Mouse (Mus musculus): Measurements from ENCODE around the gene Mcrip1. TPM values are rescaled to one million over a fixed set of nuclear protein-coding genes. Genes with fewer than 3 reads are reported as not detected.

The Mcrip1 gene
- polyA plus RNA-seq, 1 experiment from 2014 or later: 252 TPM

- H3K4me3 ChIP-seq (ENCODE audit: low read depth, low read length): no peak overlapping the region
- ATAC-seq (ENCODE audit: insufficient number of reproducible peaks, low FRiP score, low TSS enrichment, low read depth) (no peak), DNase-seq (ENCODE audit: low spot score) (no peak)
- H3K27me3 ChIP-seq (ENCODE audit: control insufficient read depth, insufficient read depth, low read length): no peaks in the 10 kb centered on the region
- H3K27ac ChIP-seq (replicated peaks; ENCODE audit: low read depth, low read length): no peak overlapping the region
- 96% methylated on average over 3 of the region's 3 CpGs for WGBS
- no peak overlapping the region for H3K4me2 ChIP-seq (ENCODE audit: low read depth, severe bottlenecking)
- peaks cover 15% of the 10 kb centered on the region for H3K4me1 ChIP-seq (ENCODE audit: control insufficient read depth, insufficient read depth, low read length)
- H3K9ac ChIP-seq (ENCODE audit: low read length): no peak overlapping the region
- H3K9me3 ChIP-seq (ENCODE audit: control insufficient read depth, low read length): no peaks in the 10 kb centered on the region
- peaks cover 22% of the 10 kb centered on the region for H3K36me3 ChIP-seq (ENCODE audit: control insufficient read depth, insufficient read depth, low read length)
Measured at GRCm38 (mm10) chr11:120545964-120546363, 3.6 kb downstream of the Mcrip1 start.

- no peak overlapping the region for H3K27ac ChIP-seq (replicated peaks; ENCODE audit: low read depth, low read length)
- ATAC-seq (ENCODE audit: insufficient number of reproducible peaks, low FRiP score, low TSS enrichment, low read depth): no peak
Measured at GRCm38 (mm10) chr11:120542376-120542775, 7.2 kb downstream of the Mcrip1 start.

GRCm38 (mm10) chr11:120541907-120542306, 7.6 kb downstream of the Mcrip1 start:
- Histone ChIP-seq H3K4me3 (ENCODE audit: low read depth, low read length) (no peak overlapping the region), H3K9ac (ENCODE audit: low read length) (no peak overlapping the region), H3K27me3 (ENCODE audit: control insufficient read depth, insufficient read depth, low read length) (no peaks in the 10 kb centered on the region), H3K4me2 (ENCODE audit: low read depth, severe bottlenecking) (no peak overlapping the region), H3K9me3 (ENCODE audit: control insufficient read depth, low read length) (no peaks in the 10 kb centered on the region), H3K27ac (replicated peaks; ENCODE audit: low read depth, low read length) (no peak overlapping the region), H3K4me1 (ENCODE audit: control insufficient read depth, insufficient read depth, low read length) (peaks cover 12% of the 10 kb centered on the region), H3K36me3 (ENCODE audit: control insufficient read depth, insufficient read depth, low read length) (peaks cover 22% of the 10 kb centered on the region)
- ATAC-seq (ENCODE audit: insufficient number of reproducible peaks, low FRiP score, low TSS enrichment, low read depth) (no peak), DNase-seq (ENCODE audit: low spot score) (peak; percentile 37)
- 32% methylated on average over 4 of the region's 4 CpGs for WGBS

More at GRCm38 (mm10) chr11:120542376-120542775, 7.2 kb downstream of the Mcrip1 start:
- WGBS: 88% methylated on average over 6 of the region's 6 CpGs
- Histone ChIP-seq H3K4me2 (ENCODE audit: low read depth, severe bottlenecking) (no peak overlapping the region), H3K9me3 (ENCODE audit: control insufficient read depth, low read length) (no peaks in the 10 kb centered on the region), H3K4me3 (ENCODE audit: low read depth, low read length) (no peak overlapping the region), H3K4me1 (ENCODE audit: control insufficient read depth, insufficient read depth, low read length) (peaks cover 12% of the 10 kb centered on the region), H3K9ac (ENCODE audit: low read length) (no peak overlapping the region), H3K27me3 (ENCODE audit: control insufficient read depth, insufficient read depth, low read length) (no peaks in the 10 kb centered on the region), H3K36me3 (ENCODE audit: control insufficient read depth, insufficient read depth, low read length) (peaks cover 22% of the 10 kb centered on the region)
- DNase-seq (ENCODE audit: low spot score): no peak

- Histone ChIP-seq H3K4me3 (ENCODE audit: low read depth, low read length) (no peak overlapping the region), H3K27me3 (ENCODE audit: control insufficient read depth, insufficient read depth, low read length) (0 out of 2 replicates have a peak, but pooled peaks cover 4% of the 10 kb centered on the region), H3K4me2 (ENCODE audit: low read depth, severe bottlenecking) (peak overlapping the region; percentile 22; the same call in 1 of the 2 replicates), H3K9me3 (ENCODE audit: control insufficient read depth, low read length) (no peaks in the 10 kb centered on the region), H3K4me1 (ENCODE audit: control insufficient read depth, insufficient read depth, low read length) (peaks cover 12% of the 10 kb centered on the region), H3K9ac (ENCODE audit: low read length) (peak overlapping the region; percentile 47), H3K27ac (replicated peaks; ENCODE audit: low read depth, low read length) (peak overlapping the region; percentile 47; the same call in 1 of the 2 replicates), H3K36me3 (ENCODE audit: control insufficient read depth, insufficient read depth, low read length) (peaks cover 16% of the 10 kb centered on the region)
- ATAC-seq (ENCODE audit: insufficient number of reproducible peaks, low FRiP score, low TSS enrichment, low read depth): 0 out of 2 replicates have a peak, but pooled peaks have one; percentile 44
- 29% methylated on average over 10 of the region's 10 CpGs for WGBS
- DNase-seq (ENCODE audit: low spot score): peak; percentile 53
Measured at GRCm38 (mm10) chr11:120539285-120540014, 10.1 kb downstream of the Mcrip1 start.

GRCm38 (mm10) chr11:120538955-120539284, 10.6 kb downstream of the Mcrip1 start:
- H3K4me2 ChIP-seq (ENCODE audit: low read depth, severe bottlenecking): no peak overlapping the region; the same call in 1 of the 2 replicates
- no peak overlapping the region for H3K4me3 ChIP-seq (ENCODE audit: low read depth, low read length)
- H3K36me3 ChIP-seq (ENCODE audit: control insufficient read depth, insufficient read depth, low read length): peaks cover 12% of the 10 kb centered on the region
- H3K9me3 ChIP-seq (ENCODE audit: control insufficient read depth, low read length): no peaks in the 10 kb centered on the region
- no peak for DNase-seq (ENCODE audit: low spot score)
- 65% methylated on average over 8 of the region's 8 CpGs for WGBS
- no peak for ATAC-seq (ENCODE audit: insufficient number of reproducible peaks, low FRiP score, low TSS enrichment, low read depth)
- H3K27me3 ChIP-seq (ENCODE audit: control insufficient read depth, insufficient read depth, low read length): peaks cover 7% of the 10 kb centered on the region; the same call in 1 of the 2 replicates
- H3K9ac ChIP-seq (ENCODE audit: low read length): no peak overlapping the region
- H3K27ac ChIP-seq (replicated peaks; ENCODE audit: low read depth, low read length): no peak overlapping the region
- H3K4me1 ChIP-seq (ENCODE audit: control insufficient read depth, insufficient read depth, low read length): peaks cover 12% of the 10 kb centered on the region

- peaks cover 8% of the 10 kb centered on the region for H3K36me3 ChIP-seq (ENCODE audit: control insufficient read depth, insufficient read depth, low read length)
- no peak overlapping the region for H3K9ac ChIP-seq (ENCODE audit: low read length)
- DNase-seq (ENCODE audit: low spot score) (no peak), ATAC-seq (ENCODE audit: insufficient number of reproducible peaks, low FRiP score, low TSS enrichment, low read depth) (no peak)
- H3K9me3 ChIP-seq (ENCODE audit: control insufficient read depth, low read length): no peaks in the 10 kb centered on the region
- no peak overlapping the region for H3K4me2 ChIP-seq (ENCODE audit: low read depth, severe bottlenecking)
- 88% methylated on average over 3 of the region's 3 CpGs for WGBS
- H3K4me3 ChIP-seq (ENCODE audit: low read depth, low read length): no peak overlapping the region
- peaks cover 7% of the 10 kb centered on the region; the same call in 1 of the 2 replicates for H3K27me3 ChIP-seq (ENCODE audit: control insufficient read depth, insufficient read depth, low read length)
- no peak overlapping the region for H3K27ac ChIP-seq (replicated peaks; ENCODE audit: low read depth, low read length)
- peaks cover 12% of the 10 kb centered on the region for H3K4me1 ChIP-seq (ENCODE audit: control insufficient read depth, insufficient read depth, low read length)
Measured at GRCm38 (mm10) chr11:120538485-120538884, 11.0 kb downstream of the Mcrip1 start.

GRCm38 (mm10) chr11:120535804-120536203, 13.7 kb downstream of the Mcrip1 start:
- Histone ChIP-seq H3K36me3 (ENCODE audit: control insufficient read depth, insufficient read depth, low read length) (no peaks in the 10 kb centered on the region), H3K27me3 (ENCODE audit: control insufficient read depth, insufficient read depth, low read length) (peaks cover 28% of the 10 kb centered on the region), H3K9me3 (ENCODE audit: control insufficient read depth, low read length) (no peaks in the 10 kb centered on the region), H3K4me3 (ENCODE audit: low read depth, low read length) (no peak overlapping the region), H3K4me2 (ENCODE audit: low read depth, severe bottlenecking) (no peak overlapping the region), H3K4me1 (ENCODE audit: control insufficient read depth, insufficient read depth, low read length) (peaks cover 15% of the 10 kb centered on the region), H3K9ac (ENCODE audit: low read length) (no peak overlapping the region), H3K27ac (replicated peaks; ENCODE audit: low read depth, low read length) (no peak overlapping the region)
- 83% methylated on average over 3 of the region's 3 CpGs for WGBS
- DNase-seq (ENCODE audit: low spot score) (no peak), ATAC-seq (ENCODE audit: insufficient number of reproducible peaks, low FRiP score, low TSS enrichment, low read depth) (no peak)

GRCm38 (mm10) chr11:120535145-120535544, 14.4 kb downstream of the Mcrip1 start:
- Histone ChIP-seq H3K4me1 (ENCODE audit: control insufficient read depth, insufficient read depth, low read length) (peaks cover 19% of the 10 kb centered on the region), H3K9ac (ENCODE audit: low read length) (no peak overlapping the region), H3K27me3 (ENCODE audit: control insufficient read depth, insufficient read depth, low read length) (peaks cover 35% of the 10 kb centered on the region), H3K27ac (replicated peaks; ENCODE audit: low read depth, low read length) (no peak overlapping the region), H3K4me2 (ENCODE audit: low read depth, severe bottlenecking) (no peak overlapping the region), H3K4me3 (ENCODE audit: low read depth, low read length) (no peak overlapping the region), H3K9me3 (ENCODE audit: control insufficient read depth, low read length) (no peaks in the 10 kb centered on the region), H3K36me3 (ENCODE audit: control insufficient read depth, insufficient read depth, low read length) (no peaks in the 10 kb centered on the region)
- WGBS: 76% methylated on average over 3 of the region's 3 CpGs
- DNase-seq (ENCODE audit: low spot score): no peak
- ATAC-seq (ENCODE audit: insufficient number of reproducible peaks, low FRiP score, low TSS enrichment, low read depth): no peak
